In the genomic region with DNA sequence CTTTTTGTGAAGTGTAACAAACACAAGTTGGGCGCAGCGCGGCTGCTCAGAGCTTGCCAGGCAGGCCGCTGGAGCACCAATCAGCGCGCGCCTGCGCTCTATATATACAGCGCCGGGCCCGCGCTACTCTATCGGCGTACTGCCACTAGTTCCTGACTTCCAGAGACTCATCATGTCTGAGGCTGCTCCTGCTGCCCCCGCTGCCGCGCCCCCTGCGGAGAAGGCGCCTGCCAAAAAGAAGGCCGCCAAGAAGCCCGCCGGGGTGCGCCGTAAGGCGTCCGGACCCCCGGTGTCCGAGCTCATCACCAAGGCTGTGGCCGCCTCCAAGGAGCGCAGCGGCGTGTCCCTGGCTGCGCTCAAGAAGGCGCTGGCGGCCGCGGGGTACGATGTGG, we compare ENCODE assay signal across 8 mouse cellular contexts. TPM values are rescaled to one million over a fixed set of nuclear protein-coding genes. Genes with fewer than 3 reads are reported as not detected.
DNase-seq lines count a peak whose midpoint lies in the region; ATAC-seq and TF ChIP-seq lines count a peak whose summit lies in the region.

A gene (plus strand): TSS at position 132 of the 392 bp plus-strand sequence.

- dilution Hi-C loops in CH12.LX (cut with MboI; ENCODE audit: extremely low pct_ligation_motif_present, extremely low pct_unique_long_range_greater_than_20kb, low sequenced_read_pairs): no loop called here

- WGBS in forebrain, embryonic 12.5 days: under 1% methylated on average over 38 of the region's 38 CpGs
- WGBS in heart, embryonic 16.5 days: under 1% methylated on average over 29 of the region's 38 CpGs
- 1% methylated on average over 38 of the region's 38 CpGs for WGBS in liver, embryonic 15.5 days (ENCODE audit: insufficient replicate concordance)
- 0% methylated on average over 30 of the region's 38 CpGs for WGBS in neural tube, embryonic 11.5 days
- under 1% methylated on average over 32 of the region's 38 CpGs for WGBS in stomach, embryonic 16.5 days

- no peaks in the 10 kb centered on the region for H3K79me2 ChIP-seq in CH12.LX (replicated peaks; ENCODE audit: control insufficient read depth, extremely low read depth, insufficient read depth, poor library complexity, severe bottlenecking)

- peak in 1 of 2 experiments; percentile 10; a peak in 1 of 4 replicates for TF ChIP-seq CTCF in CH12.LX (conservative IDR thresholded peaks at IDR 0.05 in 1 of 2, IDR thresholded peaks at IDR 0.05 in 1 of 2; ENCODE audit: low read depth in 2 of 2, low read length in 2 of 2)

- in situ Hi-C loops in CH12.LX (cut with MboI; ENCODE audit: low pct_ligation_motif_present, low pct_unique_long_range_greater_than_20kb, low sequenced_read_pairs): loop anchor here (5.0 kb wide), 1 partner anchor 36 kb away; no protein-coding TSS in a partner anchor

- no peaks in the 10 kb centered on the region for H3K36me3 ChIP-seq in CH12.LX (replicated peaks in 1 of 2; ENCODE audit: control insufficient read depth in 1 of 2, insufficient read depth in 1 of 2, low read length in 1 of 2)
- H3K36me3 ChIP-seq in forebrain, embryonic 12.5 days (replicated peaks): no peaks in the 10 kb centered on the region
- H3K36me3 ChIP-seq in heart, embryonic 16.5 days (ENCODE audit: control insufficient read depth, insufficient read depth): no peaks in the 10 kb centered on the region
- H3K36me3 ChIP-seq in liver, embryonic 15.5 days (replicated peaks): no peaks in the 10 kb centered on the region
- H3K36me3 ChIP-seq in neural tube, embryonic 11.5 days (ENCODE audit: control insufficient read depth, insufficient read depth, low read length): no peaks in the 10 kb centered on the region
- no peaks in the 10 kb centered on the region for H3K36me3 ChIP-seq in stomach, embryonic 16.5 days (ENCODE audit: control insufficient read depth, insufficient read depth, low read length)

- no peak for TF ChIP-seq EP300 in CH12.LX (IDR thresholded peaks at IDR 0.05; ENCODE audit: low read length)

- H3K4me1 ChIP-seq in CH12.LX (ENCODE audit: control insufficient read depth in 1 of 2, insufficient read depth in 2 of 2): peaks cover 3 to 26% of the 10 kb centered on the region in 2 experiments; a peak in 3 of 4 replicates
- H3K4me1 ChIP-seq in forebrain, embryonic 12.5 days: peaks cover 22% of the 10 kb centered on the region
- peaks cover 16% of the 10 kb centered on the region for H3K4me1 ChIP-seq in heart, embryonic 16.5 days (ENCODE audit: control insufficient read depth, insufficient read depth, low read length)
- H3K4me1 ChIP-seq in liver, embryonic 15.5 days (replicated peaks): peaks cover 34% of the 10 kb centered on the region
- 0 out of 2 replicates have a peak, but pooled peaks cover 6% of the 10 kb centered on the region for H3K4me1 ChIP-seq in neural tube, embryonic 11.5 days (ENCODE audit: control insufficient read depth, insufficient read depth, low read length)
- peaks cover 13% of the 10 kb centered on the region; the same call in 1 of the 2 replicates for H3K4me1 ChIP-seq in stomach, embryonic 16.5 days (ENCODE audit: control insufficient read depth, insufficient read depth, low read length)

- no peaks in the 10 kb centered on the region for H3K27me3 ChIP-seq in CH12.LX (replicated peaks)
- no peaks in the 10 kb centered on the region for H3K27me3 ChIP-seq in forebrain, embryonic 12.5 days
- no peaks in the 10 kb centered on the region for H3K27me3 ChIP-seq in heart, embryonic 16.5 days (ENCODE audit: control insufficient read depth, insufficient read depth, low read length)
- no peaks in the 10 kb centered on the region for H3K27me3 ChIP-seq in liver, embryonic 15.5 days
- no peaks in the 10 kb centered on the region for H3K27me3 ChIP-seq in neural tube, embryonic 11.5 days (ENCODE audit: control insufficient read depth, insufficient read depth, low read length)
- H3K27me3 ChIP-seq in stomach, embryonic 16.5 days (ENCODE audit: control insufficient read depth, insufficient read depth, low read length): no peaks in the 10 kb centered on the region

- peak within 1 kb of the TSS; percentile 100 for H3K9ac ChIP-seq in CH12.LX (ENCODE audit: insufficient read depth, low read depth)
- H3K9ac ChIP-seq in forebrain, embryonic 12.5 days: peak within 1 kb of the TSS; percentile 90
- H3K9ac ChIP-seq in heart, embryonic 16.5 days (ENCODE audit: low read length): peak within 1 kb of the TSS; percentile 92
- peak within 1 kb of the TSS; percentile 87 for H3K9ac ChIP-seq in liver, embryonic 15.5 days
- peak within 1 kb of the TSS; percentile 81 for H3K9ac ChIP-seq in neural tube, embryonic 11.5 days (ENCODE audit: low read length)
- peak within 1 kb of the TSS; percentile 85 for H3K9ac ChIP-seq in stomach, embryonic 16.5 days (ENCODE audit: low read length)

- H3K27ac ChIP-seq in CH12.LX (ENCODE audit: insufficient read depth, low read depth): peak within 1 kb of the TSS; percentile 95
- peak within 1 kb of the TSS; percentile 99 for H3K27ac ChIP-seq in forebrain, embryonic 12.5 days
- H3K27ac ChIP-seq in heart, embryonic 16.5 days (ENCODE audit: low read length): peak within 1 kb of the TSS; percentile 99
- peak within 1 kb of the TSS; percentile 100 for H3K27ac ChIP-seq in liver, embryonic 15.5 days (replicated peaks)
- H3K27ac ChIP-seq in neural tube, embryonic 11.5 days (ENCODE audit: low read depth, low read length): peak within 1 kb of the TSS; percentile 98
- H3K27ac ChIP-seq in stomach, embryonic 16.5 days (ENCODE audit: low read length): peak within 1 kb of the TSS; percentile 99

- H3K4me3 ChIP-seq in CH12.LX (replicated peaks in 1 of 3; ENCODE audit: low read depth in 2 of 3, low read length in 2 of 3, poor library complexity in 1 of 3): peak within 1 kb of the TSS; percentile 54 to 74 (median 54)
- H3K4me3 ChIP-seq in forebrain, embryonic 12.5 days (replicated peaks): peak within 1 kb of the TSS; percentile 58
- H3K4me3 ChIP-seq in heart, embryonic 16.5 days (ENCODE audit: low read length): peak within 1 kb of the TSS; percentile 74
- H3K4me3 ChIP-seq in liver, embryonic 15.5 days (replicated peaks): peak within 1 kb of the TSS; percentile 60
- H3K4me3 ChIP-seq in neural tube, embryonic 11.5 days (ENCODE audit: low read depth, low read length): peak within 1 kb of the TSS; percentile 52
- H3K4me3 ChIP-seq in stomach, embryonic 16.5 days (replicated peaks; ENCODE audit: low read length): peak within 1 kb of the TSS; percentile 70

- peak; percentile 95 for TF ChIP-seq POLR2A in CH12.LX (IDR thresholded peaks at IDR 0.05; ENCODE audit: low read depth, low read length)

- TF ChIP-seq RAD21 in CH12.LX (IDR thresholded peaks at IDR 0.05; ENCODE audit: low read depth, low read length): no peak

- no peaks in the 10 kb centered on the region for H3K9me3 ChIP-seq in CH12.LX (replicated peaks; ENCODE audit: low read length)
- no peaks in the 10 kb centered on the region for H3K9me3 ChIP-seq in forebrain, embryonic 12.5 days
- H3K9me3 ChIP-seq in heart, embryonic 16.5 days (replicated peaks; ENCODE audit: control insufficient read depth, low read length): no peaks in the 10 kb centered on the region
- H3K9me3 ChIP-seq in liver, embryonic 15.5 days (replicated peaks): no peaks in the 10 kb centered on the region
- H3K9me3 ChIP-seq in neural tube, embryonic 11.5 days (ENCODE audit: control insufficient read depth, low read length): no peaks in the 10 kb centered on the region
- H3K9me3 ChIP-seq in stomach, embryonic 16.5 days (replicated peaks; ENCODE audit: control insufficient read depth, low read length): no peaks in the 10 kb centered on the region

- H3K4me2 ChIP-seq in CH12.LX (ENCODE audit: insufficient read depth, low read depth, poor library complexity, severe bottlenecking): peak within 1 kb of the TSS; percentile 61
- peak within 1 kb of the TSS; percentile 95 for H3K4me2 ChIP-seq in forebrain, embryonic 12.5 days
- peak within 1 kb of the TSS; percentile 95 for H3K4me2 ChIP-seq in heart, embryonic 16.5 days (ENCODE audit: low read depth, low read length)
- H3K4me2 ChIP-seq in liver, embryonic 15.5 days: peak within 1 kb of the TSS; percentile 81
- H3K4me2 ChIP-seq in neural tube, embryonic 11.5 days (ENCODE audit: low read depth): peak within 1 kb of the TSS; percentile 93
- peak within 1 kb of the TSS; percentile 91 for H3K4me2 ChIP-seq in stomach, embryonic 16.5 days (ENCODE audit: low read depth, low read length)

- peak; percentile 91 for DNase-seq in CH12.LX (ENCODE audit: extremely low read depth)
- peak; percentile 95 for DNase-seq in c-Kit-positive CD71-positive TER-119-positive erythroid progenitor cells, embryonic 14.5 days (ENCODE audit: low spot score)
- DNase-seq in kidney, postnatal 36 days: peak; percentile 91 to 92
- DNase-seq in neural tube, embryonic 11.5 days (ENCODE audit: low spot score): peak; percentile 94

- peak; percentile 97 for ATAC-seq in forebrain, embryonic 12.5 days (ENCODE audit: low FRiP score)
- peak; percentile 87 for ATAC-seq in heart, embryonic 16.5 days (replicated peaks; ENCODE audit: extremely low read depth, insufficient read depth, low FRiP score)
- peak; percentile 77 for ATAC-seq in liver, embryonic 15.5 days (ENCODE audit: insufficient read depth)
- peak; percentile 95 for ATAC-seq in neural tube, embryonic 11.5 days (ENCODE audit: insufficient read depth, low FRiP score, low TSS enrichment)
- ATAC-seq in stomach, embryonic 16.5 days (ENCODE audit: insufficient read depth, low FRiP score): peak; percentile 92

TF ChIP-seq in CH12.LX, 34 proteins besides CTCF, POLR2A, EP300 and RAD21 (continues in another document):
- TF ChIP-seq KAT2A (IDR thresholded peaks at IDR 0.05; ENCODE audit: insufficient replicate concordance, low read length) (0 out of 2 replicates have a peak, but pooled peaks have one; percentile 64), MEF2A (IDR thresholded peaks at IDR 0.05; ENCODE audit: borderline replicate concordance, low read depth, low read length) (peak; percentile 59; the same call in 1 of the 2 replicates), MXI1 (IDR thresholded peaks at IDR 0.05; ENCODE audit: low read depth, low read length) (no peak; the same call in 1 of the 2 replicates), PAX5 (IDR thresholded peaks at IDR 0.05; ENCODE audit: low read length) (no peak), ZMIZ1 (IDR thresholded peaks at IDR 0.05; ENCODE audit: low read depth, low read length) (peak; percentile 100), ZC3H11A (IDR thresholded peaks at IDR 0.05; ENCODE audit: low read depth, low read length) (no peak), JUND (conservative IDR thresholded peaks at IDR 0.05; ENCODE audit: low read depth, low read length) (no peak)

RNA-seq across cellular contexts. Expression of the gene that starts here (rescaled TPM):
- 568 and 597 TPM in 2 replicates for total RNA-seq in CH12.LX (2012; rRNA removed)
- 22.8 and 26.1 TPM in 2 replicates for total RNA-seq in CH12.LX (2014; rRNA removed)
- 12.5 and 13.2 TPM in 2 replicates for polyA plus RNA-seq in CH12.LX (2012; ENCODE audit: insufficient read length, low read depth)
- 15.2 and 15.9 TPM in 2 replicates for polyA plus RNA-seq in forebrain, embryonic 12.5 days (2016; fragmentation: Nextera tagmentation; extraction: Ambion mirVana)
- polyA plus RNA-seq in heart, embryonic 16.5 days (2015; fragmentation: Nextera tagmentation; extraction: Ambion mirVana): 38.0 and 38.5 TPM in 2 replicates
- 81.0 and 85.5 TPM in 2 replicates for polyA plus RNA-seq in liver, embryonic 15.5 days (2015; fragmentation: Nextera tagmentation; extraction: Ambion mirVana)
- 12.2 and 15.3 TPM in 2 replicates for polyA plus RNA-seq in neural tube, embryonic 11.5 days (2014; fragmentation: Nextera tagmentation; extraction: Ambion mirVana)
- 53.4 and 58.0 TPM in 2 replicates for polyA plus RNA-seq in stomach, embryonic 16.5 days (2015; fragmentation: Nextera tagmentation; extraction: Ambion mirVana)

Comparison
In these comparisons a context has a peak if more than half of its experiments do, and no peak if none do; other contexts are left out.
1. Peak in every context shown above with its lines: DNase-seq, ATAC-seq, H3K4me3 ChIP-seq and H3K27ac ChIP-seq.